Mouse (Mus musculus) urinary bladder, adult 2 months (tissue): ENCODE measurements around the gene Rasip1. TPM values are rescaled to one million over a fixed set of nuclear protein-coding genes. Genes with fewer than 3 reads are reported as not detected.
"Not testable (repeated sequence)": the region's sequence is repeated elsewhere in the genome, so short reads cannot be mapped to it uniquely, and the experiment has no call there.

Experiments
- DNase-seq: peaks from one replicate; pipeline ENCODE4 v3.0.0; 2022; ENCODE audit warnings: low spot score
- polyA plus RNA-seq: library from polyadenylated mRNA; depleted of rRNA; stranded (reverse); fragments of >200 nt; gene quantifications from 2 replicates; pipeline ENCODE4 v1.2.3, GENCODE M21; 2012

The Rasip1 gene
- polyA plus RNA-seq, 1 experiment, result 7.3 TPM

DNA sequence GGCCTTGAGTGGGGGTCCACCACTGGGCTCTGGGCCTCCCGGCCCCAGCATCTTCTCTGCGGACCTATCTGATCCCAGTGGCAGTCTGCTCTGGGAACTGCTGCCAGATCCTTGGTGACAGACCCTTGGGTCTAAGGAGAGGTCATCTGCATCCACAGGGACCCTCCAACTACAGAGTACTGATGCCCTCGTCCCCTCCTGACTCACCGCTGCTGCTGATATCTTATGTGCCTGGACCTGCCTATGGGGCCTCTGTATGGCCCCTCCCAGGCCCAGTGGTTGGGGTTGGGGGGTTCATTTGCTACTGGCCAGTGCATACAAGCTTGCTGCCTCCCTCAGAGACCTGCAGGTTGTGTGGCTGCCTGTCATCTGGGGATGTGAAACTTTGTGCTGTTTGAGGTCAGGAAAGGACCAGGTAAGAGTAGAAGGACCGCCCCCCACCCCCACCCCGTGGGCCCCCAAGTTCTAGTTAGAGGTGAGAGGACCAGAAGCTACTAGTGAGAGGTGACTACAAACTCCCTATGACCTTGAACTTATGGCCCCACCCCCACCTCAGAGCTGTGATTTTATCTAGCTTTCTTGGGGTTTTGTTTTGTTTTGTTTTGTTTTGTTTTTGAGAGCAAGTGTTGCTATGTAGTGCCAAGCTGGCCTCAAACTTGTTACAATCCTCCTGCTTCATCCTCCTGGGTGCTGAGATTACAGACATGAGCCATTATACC lies 17.7 kb downstream of the Rasip1 start:
- DNase-seq, result no peak

DNA sequence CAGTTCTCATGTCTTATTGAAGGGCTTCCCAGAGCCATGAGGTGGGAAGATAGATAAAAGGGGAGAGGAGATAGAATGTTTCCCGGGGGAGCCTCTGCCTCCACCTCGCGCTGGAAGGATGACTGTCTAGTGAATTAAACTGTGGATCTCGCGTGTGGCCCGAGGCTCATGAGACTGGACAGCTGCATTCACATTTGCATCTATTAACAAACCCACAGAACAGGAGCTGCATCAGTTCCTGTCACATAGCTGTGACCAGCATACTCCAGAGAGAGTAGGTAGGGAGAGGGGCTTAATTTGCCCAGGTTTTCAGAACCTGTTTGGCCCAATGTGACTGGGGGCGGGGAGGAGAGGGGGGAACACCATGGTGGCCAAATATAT lies 18.3 kb downstream of the Rasip1 start:
- no peak for DNase-seq

DNA sequence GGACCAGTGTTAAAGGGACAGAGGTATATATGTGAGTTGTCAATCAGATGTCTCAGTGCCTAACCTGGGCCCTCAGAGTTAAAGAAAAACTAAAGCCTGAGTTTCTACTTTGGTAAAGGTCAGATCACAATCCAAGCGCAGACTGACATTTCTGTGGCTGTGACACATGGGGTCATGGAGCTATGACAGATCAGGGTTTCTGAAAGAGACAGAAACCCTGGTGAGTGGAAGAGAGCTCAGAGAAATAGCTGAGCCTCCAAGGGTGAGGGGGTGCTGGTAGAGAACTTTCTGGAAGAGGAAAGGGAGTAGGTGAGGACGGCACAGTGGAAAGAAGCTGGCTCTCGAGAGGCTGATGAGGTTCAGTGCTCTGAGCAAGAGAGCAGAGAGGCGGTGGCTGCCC lies 19.4 kb downstream of the Rasip1 start:
- DNase-seq, result no peak

DNA sequence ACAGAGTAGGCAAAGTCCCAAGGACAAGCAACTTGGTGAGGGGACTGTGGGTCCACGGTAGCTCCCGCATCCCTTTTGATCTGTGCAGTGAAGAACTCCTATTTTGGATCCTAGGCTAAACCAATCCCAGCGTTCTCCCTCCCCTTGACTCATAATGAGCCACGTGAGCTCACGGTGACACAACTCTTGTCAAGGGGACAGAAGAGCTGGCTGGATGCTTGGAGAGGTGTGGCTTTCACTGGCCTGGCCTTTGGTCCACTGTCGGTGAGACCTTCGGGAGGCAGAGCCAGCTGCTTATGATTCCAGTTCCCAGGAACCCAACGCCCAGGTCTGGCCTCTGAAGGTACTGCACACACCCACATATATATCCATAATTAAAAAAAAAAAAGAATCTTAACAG lies 22.1 kb downstream of the Rasip1 start:
- no peak for DNase-seq

DNA sequence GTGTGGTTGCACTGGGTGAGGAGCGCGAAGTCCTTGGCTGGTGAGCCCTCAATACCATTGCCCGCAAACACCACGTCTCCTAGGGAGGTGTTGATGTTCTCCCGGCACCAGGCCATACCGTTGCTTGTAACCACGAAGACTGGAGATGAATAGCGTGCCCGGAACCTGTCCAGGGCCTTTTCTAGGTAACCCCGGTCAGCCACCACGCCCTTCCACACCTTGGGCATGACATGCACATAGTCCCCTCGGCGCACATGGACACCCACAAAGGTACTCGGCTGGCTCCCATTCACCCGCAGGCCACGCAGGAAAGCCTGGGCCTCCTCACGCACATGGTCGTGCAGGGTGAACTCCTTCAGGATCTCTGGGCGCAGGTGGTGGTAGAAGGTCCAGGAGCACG lies 23.2 kb downstream of the Rasip1 start:
- not testable (repeated sequence) for DNase-seq

DNA sequence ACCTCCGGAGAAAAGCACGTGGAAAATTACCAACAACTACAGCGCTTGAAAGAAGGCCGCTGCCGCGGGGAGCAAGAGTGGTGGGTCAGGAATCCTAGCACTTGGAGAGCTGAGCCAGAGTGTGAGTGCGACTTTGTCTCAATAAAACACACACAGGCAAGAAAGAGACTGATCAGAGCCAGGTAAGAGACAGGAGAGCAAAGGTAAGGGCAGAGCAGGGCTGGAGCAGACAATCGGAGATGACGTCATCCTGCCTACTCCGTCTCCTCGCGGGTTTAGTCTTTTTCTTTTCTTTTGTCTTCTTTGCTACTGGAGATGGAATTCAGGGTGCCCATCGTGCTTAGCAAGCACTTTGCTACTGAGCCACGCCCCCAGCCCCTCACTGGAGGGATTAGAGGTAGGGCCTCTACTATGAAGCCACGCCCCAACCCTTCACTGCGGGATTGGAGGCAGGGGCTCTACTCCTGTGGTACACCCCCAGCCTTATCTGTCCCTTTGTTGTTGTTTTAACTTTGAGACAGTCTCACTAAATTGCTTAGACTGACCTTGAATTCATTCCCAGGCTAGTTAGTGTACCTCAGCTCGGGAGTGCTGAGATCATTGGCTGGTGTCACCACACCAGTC lies 27.2 kb downstream of the Rasip1 start:
- no peak for DNase-seq

DNA sequence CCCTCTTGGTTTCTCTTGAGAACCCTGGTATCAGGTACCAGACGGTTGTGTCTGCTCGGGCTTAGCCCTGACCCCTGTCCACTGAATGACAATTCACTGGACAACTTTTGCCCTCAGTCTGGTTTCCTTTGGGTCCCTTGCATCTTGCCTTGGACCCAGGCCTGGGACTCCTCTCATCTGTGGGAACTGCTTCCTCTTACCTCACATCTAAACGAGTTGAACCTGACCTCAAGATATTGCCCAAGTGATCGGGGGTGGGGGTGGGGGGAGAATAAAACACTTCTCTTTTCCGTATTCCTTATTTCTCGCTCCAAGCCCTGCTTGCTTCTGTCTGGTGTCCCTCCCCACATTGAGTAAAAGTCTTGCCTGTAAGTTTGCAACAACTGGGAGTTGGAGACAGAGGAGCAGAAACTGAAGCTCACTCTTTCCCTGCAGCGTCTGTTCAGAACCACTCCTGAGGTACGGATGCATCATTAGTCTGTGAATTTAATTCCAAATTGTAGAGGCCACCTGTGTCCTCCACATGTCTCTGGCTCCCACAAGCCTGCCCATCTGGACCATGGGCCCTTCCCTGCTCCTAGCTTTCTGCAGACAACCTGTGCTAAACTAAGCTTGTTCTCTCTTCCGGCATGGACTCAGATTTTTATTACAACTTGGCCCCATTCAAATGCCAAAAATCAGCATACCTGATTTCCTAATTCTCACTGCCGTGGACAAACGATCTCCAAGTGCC lies 33.6 kb downstream of the Rasip1 start:
- no peak for DNase-seq

DNA sequence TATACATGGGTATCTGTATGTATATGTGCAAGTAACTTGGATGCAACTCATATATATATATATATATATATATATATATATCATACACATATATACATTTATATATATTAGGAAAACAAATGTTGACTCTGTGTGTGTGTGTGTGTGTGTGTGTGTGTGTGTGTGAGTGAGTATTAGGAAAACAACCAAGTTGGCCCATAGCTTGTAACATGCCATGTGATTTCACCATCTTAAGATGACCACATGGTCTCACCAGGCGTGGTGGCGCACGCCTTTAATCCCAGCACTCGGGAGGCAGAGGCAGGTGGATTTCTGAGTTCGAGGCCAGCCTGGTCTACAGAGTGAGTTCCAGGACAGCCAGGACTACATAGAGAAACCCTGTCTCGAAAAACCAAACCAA lies 34.4 kb downstream of the Rasip1 start:
- not testable (repeated sequence) for DNase-seq

DNA sequence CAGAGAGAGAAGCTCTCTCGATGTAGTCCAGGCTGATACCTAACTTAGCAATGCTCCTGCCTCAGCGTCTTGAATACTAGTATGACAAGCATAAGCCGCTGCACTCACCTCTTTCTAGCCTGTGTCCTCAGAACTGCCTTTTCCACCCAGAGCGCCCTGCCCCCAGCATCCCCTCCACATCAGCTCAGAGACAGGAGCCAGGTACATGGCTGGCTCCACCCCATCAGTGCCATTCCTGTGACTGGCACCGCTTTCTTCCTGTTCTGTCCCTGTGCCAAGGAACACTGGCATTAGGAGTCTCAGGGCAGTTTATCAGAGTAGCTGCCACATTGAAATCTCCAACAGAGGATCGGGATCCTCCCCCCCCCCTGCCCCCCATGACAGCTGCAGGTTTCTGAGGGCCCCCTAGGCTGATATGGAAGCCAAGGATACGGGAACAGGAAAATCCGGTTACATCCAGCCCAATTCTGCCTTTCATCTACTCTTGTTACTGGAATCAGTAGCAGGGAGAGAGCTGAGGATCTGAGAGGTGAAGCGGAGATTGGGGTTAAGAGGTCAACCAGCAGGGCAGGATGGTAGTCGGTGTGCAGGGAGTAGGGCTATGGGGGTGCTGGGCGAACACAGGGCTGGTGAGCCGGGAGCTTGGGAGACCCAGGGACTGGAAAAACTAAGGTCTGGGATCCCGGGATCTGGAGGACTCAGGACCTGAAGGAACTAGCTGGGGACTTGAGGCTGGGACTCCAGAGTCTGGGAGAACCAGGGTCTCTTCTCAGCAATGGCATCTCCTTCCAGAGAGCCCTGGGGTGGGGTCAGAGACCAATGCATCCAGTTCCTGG lies 38.2 kb downstream of the Rasip1 start:
- DNase-seq, result no peak

DNA sequence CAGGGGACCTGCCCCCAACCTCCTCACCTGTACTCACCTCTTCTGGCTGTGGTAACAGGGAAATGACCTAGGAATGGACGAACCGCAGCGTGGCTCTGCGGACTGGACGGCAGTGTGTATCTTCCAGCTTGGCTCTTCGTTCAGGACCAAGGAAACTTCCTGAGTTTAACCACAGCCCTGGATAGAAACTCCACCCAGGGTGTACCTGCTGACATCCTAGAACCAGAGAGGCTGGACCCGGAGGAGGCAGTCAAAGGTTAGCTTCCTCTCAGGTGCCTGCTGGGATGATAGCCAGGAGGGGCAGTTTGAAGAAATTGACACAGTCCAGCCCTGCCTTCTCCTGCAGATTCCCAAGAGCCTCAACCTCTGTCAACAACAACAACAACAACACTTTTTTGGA lies 38.9 kb downstream of the Rasip1 start, which contains the start of gene Fut2:
Fut2 (minus strand) TSS at position 234 of the 400 bp plus-strand sequence.
- no peak for DNase-seq

DNA sequence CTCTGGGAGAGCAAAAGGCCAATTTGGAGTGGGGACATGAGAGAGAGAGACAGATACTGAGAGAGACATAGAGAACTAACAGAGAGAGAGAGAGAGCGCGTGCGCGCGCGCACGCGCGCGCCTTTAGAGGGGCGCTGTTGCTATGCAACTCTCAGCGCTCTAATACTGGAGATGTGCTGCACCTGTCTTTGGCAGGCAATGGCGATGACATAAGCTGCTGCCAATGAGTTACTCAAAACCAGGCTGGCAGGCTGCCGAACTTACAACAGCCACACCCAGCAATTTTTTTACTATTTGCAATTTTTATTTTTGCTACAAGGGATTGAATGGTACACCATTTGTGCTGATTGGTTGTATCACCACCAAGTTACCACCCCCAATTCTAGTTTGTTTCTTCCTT lies 40.5 kb downstream of the Rasip1 start:
- DNase-seq, result no peak

DNA sequence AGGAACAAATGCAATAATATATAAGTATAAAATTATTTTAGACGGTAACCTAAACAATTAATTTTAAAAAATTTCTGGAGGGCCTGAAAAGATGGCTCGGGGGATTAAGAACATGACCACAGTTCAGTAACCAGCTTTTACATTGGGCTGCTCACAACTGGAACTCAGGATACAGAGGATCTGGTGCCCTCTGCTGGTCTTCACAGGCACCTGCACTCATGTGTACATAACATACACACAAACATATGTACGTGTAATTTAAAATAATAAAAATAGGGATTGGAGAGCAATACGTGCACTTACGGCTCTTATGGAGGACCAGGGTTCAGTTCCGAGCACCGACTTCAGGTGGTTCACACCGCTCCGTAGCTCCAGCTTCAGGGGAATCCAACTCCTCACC lies 41.6 kb downstream of the Rasip1 start:
- DNase-seq, result no peak

DNA sequence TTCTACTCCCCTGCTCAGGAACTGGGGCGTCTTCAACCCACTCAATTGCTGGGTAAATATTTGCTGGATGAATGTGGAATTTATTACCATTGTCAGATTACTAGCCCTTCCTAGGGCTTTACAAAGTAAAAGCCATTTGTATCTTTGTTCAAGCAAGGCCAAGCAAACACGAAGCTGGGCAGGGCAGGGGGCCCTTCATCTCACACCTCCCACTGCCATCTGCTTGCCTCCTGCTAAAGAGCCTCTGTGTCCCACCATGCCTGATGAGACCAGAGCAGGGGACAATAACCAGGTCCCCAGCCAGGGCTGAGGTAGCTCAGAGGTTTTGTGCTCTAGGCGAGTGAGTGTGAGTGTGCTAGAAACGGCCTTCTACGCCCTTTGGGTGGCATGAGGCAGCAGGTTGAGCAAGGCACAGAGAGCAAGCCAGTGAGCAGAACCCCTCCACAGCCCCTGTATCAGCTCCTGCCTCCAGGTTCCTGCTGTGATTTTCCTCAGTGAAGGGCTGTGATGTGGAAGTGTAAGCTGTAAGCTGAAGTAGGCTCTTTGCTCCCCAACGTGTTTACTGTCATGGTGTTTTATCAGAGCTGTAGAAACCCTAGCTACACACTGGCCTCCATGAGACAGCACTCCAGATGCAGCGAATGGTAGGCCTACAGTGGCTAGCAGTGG lies 50.5 kb downstream of the Rasip1 start:
- no peak for DNase-seq

DNA sequence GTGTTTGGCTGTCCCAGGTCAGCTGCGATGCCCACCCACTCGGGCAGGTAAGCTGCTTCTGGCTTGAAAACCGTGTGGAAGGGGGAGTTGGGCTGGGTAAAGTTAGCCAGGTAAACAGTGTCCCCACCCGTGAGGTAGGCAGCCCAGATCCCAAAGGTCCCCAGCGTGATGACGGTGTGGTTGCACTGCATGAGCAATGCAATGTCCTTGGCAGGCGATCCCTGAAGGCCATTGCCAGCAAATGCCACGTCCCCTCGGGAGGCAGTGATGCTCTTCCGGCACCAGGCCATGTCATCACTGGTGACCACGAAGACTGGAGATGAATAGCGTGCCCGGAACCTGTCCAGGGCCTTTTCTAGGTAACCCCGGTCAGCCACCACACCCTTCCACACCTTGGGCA lies 51.2 kb downstream of the Rasip1 start:
- DNase-seq, result no peak

DNA sequence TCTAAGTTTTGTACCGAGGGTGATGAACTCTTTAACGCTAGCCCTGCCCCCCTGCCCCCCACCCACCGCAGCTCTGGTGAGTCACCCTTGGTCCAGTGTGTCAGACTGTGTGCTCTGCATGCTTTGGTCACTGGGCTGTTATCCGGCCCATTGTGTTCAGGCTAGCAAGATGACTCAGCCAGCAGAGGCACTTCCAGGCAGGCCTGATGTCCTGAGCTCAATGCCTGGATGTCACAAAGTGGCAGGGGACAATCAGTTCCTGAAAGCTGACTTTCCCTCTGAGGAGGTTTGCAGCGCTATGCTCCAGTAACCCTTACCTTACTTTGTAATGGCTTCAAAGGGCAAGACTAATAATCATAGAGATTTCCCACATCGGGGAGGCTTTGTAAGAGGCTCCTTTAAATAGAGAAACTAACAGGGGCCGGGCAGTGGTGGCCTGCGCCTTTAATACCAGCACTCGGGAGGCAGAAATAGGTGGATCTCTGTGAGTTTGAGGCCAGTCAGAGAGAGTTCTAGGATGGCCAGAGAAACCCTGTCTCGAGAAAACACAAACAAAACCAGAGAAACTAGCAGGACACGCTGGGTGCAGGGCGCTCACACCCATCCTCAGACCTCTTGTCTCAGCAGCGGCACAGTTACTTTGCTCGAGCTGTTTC lies 52.8 kb downstream of the Rasip1 start:
- DNase-seq, result no peak

DNA sequence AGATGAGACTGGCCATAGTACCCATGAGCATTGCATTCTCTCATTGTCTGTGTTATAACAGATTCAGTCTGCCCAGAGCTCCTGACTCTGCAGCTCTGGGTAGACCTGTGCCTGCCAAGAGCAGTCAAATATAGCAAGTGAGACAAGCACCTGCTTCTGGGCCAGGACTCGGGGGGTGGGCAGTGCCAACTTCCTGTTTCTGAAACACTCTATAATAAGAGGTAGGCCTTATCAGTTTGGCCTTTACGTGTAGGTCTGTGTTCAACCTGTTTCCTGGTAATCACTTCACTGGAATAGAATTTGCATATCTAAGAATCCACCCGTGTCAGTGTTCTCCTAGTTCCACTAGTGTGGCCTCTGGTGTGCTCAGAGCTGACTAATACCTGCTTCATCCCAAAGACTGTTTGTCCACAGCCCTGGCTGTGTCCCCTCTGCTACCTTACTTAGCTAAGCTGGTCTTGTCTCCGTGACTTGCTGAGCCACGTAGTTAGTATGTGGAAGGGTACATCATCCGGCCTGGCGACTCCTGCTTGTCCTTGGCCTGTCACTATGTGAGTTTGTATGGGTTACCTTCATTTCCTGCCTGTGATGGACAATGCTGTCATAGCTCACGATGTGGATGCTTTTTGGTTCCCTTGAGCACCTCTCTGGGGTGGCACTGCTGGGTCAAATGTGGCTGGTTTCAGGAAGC lies 53.9 kb downstream of the Rasip1 start:
- DNase-seq, result no peak

DNA sequence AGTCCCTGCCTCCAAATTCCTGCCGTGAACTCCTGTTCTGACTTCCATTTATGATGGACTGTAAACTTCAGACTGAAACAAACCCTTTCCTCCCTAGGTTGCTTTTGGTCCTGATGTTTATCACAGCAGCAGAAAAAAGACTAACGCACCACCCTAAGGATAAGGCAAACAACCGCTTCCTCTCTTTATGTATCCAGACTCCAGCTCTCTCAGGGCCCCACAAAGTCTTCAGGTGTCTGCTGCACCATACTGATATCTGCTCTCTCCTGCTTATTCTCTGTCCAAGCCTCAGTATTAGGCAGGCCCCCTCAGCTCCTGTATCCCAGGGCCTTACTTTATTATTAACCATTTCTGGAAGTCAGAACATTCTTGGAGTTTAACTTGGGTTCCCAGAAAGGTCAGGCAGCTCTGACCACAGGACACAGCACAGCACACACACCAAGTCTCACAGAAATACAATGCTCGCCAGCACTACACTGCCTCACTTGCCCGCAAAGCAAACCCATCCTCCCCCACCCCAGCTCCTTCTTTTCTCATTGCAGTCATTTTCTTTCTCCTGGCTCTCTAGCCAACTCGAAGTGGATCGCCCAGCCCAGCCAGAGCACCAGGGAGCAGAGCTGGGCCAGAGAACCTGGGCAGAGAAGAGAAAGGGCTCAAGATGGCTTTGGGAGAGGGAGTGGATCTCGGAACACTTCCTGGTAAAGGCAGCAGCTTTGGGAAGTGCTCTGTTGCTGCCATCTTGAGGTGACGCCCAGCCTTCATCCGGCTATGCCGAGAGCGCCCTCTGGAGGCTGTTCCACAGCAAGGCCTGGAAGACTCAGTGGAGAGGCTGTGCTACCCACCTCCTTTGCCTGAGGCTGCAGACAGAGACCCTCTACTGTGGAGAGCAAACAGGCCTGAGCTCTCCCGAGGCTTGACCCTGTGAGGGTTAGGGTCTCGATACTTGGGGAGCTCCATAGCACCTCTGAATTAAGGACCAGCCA lies 55.1 kb downstream of the Rasip1 start:
- peak; percentile 73 for DNase-seq

DNA sequence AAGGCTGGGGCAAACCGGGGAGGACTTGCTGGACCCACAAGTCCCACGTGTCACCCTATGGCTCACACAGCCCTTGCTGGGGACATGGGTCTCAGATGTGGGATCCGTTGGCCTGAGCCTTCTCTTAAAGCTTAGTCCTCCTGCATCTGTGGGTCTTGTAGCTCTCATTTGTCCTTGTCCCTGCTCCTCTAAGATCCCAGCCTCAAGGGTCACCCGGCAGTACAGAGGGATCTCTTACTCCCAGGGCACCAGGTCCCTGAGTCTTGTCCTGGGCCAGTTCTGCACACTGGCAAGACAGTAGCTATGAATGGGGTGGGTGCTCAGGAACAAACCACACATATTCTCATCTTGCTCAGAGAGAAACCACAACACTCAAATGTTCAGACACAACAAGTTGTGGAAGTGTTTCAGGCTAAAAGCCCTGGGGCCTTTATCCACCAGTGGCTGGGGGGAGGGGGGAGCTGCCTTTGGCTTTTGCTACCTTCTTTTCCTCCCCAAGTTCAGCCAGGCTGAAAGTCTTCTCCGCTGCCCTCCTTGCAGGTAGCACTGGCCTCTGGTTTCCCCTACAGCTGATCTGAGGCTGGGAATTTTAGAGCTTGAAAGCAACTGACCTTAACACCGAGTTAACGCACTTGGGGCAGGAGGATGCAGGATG lies 56.2 kb downstream of the Rasip1 start, which contains the start of gene Ntn5:
Ntn5 (plus strand) TSS at position 627 of the 655 bp plus-strand sequence.
- no peak for DNase-seq

DNA sequence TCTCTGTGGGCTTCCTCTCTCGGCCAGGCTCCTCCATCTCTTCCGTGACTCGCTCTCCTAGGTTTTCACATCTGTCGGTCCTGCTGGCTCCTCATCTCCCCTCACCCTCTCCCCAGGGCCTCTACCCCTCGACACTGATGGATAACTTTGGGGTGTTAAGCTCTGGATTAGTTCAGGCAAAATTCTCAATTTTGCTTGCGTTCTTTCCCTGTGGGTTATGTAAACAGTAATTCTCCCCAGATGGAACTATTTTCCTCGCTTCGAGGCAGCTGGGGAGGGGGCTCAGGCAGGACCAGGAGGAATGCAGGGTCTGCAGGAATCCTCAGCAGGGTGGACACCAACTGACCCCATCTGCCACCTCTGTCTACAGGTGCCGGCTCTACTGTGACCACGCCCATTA lies 58.5 kb downstream of the Rasip1 start:
- DNase-seq, result no peak
